Mouse (Mus musculus): ENCODE measurements at regions not wholly inside any gene's neighbourhood (a gene's known extent, or its start where the extent isn't known, plus 50 kb on each side); places are given as distances from the start of the nearest gene placed in this dataset.
"Not testable (repeated sequence)": the region's sequence is repeated elsewhere in the genome, so short reads cannot be mapped to it uniquely, and the experiment has no call there.

DNA sequence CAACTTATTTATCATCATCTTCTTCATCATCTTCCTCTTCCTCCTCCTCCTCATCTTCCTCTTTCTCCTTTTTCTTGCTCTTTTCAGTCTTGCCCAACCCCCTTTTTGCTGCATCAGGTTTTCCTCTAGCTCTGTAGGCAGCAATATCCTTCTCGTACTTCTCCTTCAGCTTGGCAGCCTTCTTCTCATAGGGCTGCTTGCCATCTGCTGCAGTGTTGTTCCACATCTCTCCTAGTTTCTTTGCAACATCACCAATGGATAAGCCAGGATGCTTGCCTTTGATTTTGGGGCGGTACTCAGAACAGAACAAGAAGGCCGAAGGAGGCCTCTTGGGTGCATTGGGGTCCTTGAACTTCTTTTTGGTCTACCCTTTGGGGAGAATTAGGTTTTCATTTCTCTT lies 98.7 kb upstream of the Lin7c start:
- not testable (repeated sequence) for H3K4me1 ChIP-seq (ENCODE audit: control insufficient read depth, insufficient read depth, low read length); H3K27me3 ChIP-seq (ENCODE audit: control insufficient read depth, insufficient read depth, low read depth, low read length); H3K36me3 ChIP-seq (ENCODE audit: control insufficient read depth, insufficient read depth, low read length); ATAC-seq; H3K27ac ChIP-seq (ENCODE audit: low read length); H3K9me3 ChIP-seq (replicated peaks; ENCODE audit: control insufficient read depth, low read length, poor library complexity, severe bottlenecking); H3K9ac ChIP-seq (ENCODE audit: low read depth, low read length); H3K4me3 ChIP-seq (ENCODE audit: low read depth, low read length); H3K4me2 ChIP-seq (ENCODE audit: low read length)
- WGBS = 95% methylated on average over 3 of the region's 3 CpGs

DNA sequence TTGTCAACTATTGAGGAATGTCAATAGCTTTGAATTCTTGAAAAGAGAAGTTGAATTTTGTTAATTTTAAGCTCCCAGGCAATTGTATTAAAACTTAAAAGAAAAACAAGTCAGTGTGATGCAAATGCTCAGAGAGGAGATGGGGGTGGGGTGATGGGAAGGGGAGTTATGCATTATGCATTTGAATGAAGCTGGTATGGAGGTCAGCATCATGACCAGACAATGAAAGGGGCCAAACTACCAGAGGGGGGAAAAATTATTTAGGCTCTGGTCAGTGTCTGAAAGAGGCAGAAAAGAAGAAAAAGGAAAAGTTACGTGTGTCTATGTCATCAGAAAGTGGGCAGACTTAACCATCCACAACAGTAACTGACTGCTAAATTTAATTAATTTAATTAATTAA lies 73.7 kb upstream of the Lin7c start:
- Histone ChIP-seq H3K9ac (ENCODE audit: low read depth, low read length) (no peak overlapping the region), H3K4me3 (ENCODE audit: low read depth, low read length) (no peak overlapping the region), H3K27ac (ENCODE audit: low read length) (no peak overlapping the region), H3K4me1 (ENCODE audit: control insufficient read depth, insufficient read depth, low read length) (no peaks in the 10 kb centered on the region), H3K27me3 (ENCODE audit: control insufficient read depth, insufficient read depth, low read depth, low read length) (no peaks in the 10 kb centered on the region), H3K9me3 (replicated peaks; ENCODE audit: control insufficient read depth, low read length, poor library complexity, severe bottlenecking) (no peaks in the 10 kb centered on the region), H3K36me3 (ENCODE audit: control insufficient read depth, insufficient read depth, low read length) (no peaks in the 10 kb centered on the region), H3K4me2 (ENCODE audit: low read length) (no peak overlapping the region)
- 82% methylated on average over 1 of the region's 1 CpGs for WGBS
- ATAC-seq = no peak

GRCm38 (mm10) chr2:109820357-109820756 lies 70.3 kb upstream of the Lin7c start:
- H3K9ac ChIP-seq (ENCODE audit: low read depth, low read length) = no peak overlapping the region
- H3K9me3 ChIP-seq (replicated peaks; ENCODE audit: control insufficient read depth, low read length, poor library complexity, severe bottlenecking) = no peaks in the 10 kb centered on the region
- 88% methylated on average over 6 of the region's 6 CpGs for WGBS
- H3K36me3 ChIP-seq (ENCODE audit: control insufficient read depth, insufficient read depth, low read length) = no peaks in the 10 kb centered on the region
- no peaks in the 10 kb centered on the region for H3K27me3 ChIP-seq (ENCODE audit: control insufficient read depth, insufficient read depth, low read depth, low read length)
- H3K4me3 ChIP-seq (ENCODE audit: low read depth, low read length) = no peak overlapping the region
- H3K4me1 ChIP-seq (ENCODE audit: control insufficient read depth, insufficient read depth, low read length) = no peaks in the 10 kb centered on the region
- ATAC-seq = no peak
- H3K27ac ChIP-seq (ENCODE audit: low read length) = no peak overlapping the region
- no peak overlapping the region for H3K4me2 ChIP-seq (ENCODE audit: low read length)

DNA sequence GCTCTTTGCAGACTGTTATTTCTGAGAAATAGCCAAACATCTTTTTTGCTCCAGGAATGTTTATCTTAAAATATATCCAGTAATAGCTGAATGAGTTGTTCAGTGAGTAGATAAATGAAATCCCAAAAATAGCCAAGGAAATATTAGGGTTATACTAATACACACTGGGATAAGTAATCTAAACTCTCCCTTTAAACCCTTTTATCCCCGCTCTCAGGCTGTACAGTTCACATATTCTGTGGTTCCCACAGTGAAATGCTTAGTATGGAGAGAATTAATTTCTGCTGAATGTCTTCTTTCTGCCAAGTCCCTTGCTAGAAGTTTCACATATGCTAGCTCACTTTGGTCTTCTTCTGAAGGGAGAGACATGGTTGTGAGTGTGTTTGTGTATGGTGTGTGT lies 69.8 kb upstream of the Lin7c start:
- Histone ChIP-seq H3K27me3 (ENCODE audit: control insufficient read depth, insufficient read depth, low read depth, low read length) (no peaks in the 10 kb centered on the region), H3K9me3 (replicated peaks; ENCODE audit: control insufficient read depth, low read length, poor library complexity, severe bottlenecking) (no peaks in the 10 kb centered on the region), H3K36me3 (ENCODE audit: control insufficient read depth, insufficient read depth, low read length) (no peaks in the 10 kb centered on the region), H3K4me3 (ENCODE audit: low read depth, low read length) (no peak overlapping the region), H3K4me2 (ENCODE audit: low read length) (no peak overlapping the region), H3K4me1 (ENCODE audit: control insufficient read depth, insufficient read depth, low read length) (no peaks in the 10 kb centered on the region), H3K27ac (ENCODE audit: low read length) (no peak overlapping the region), H3K9ac (ENCODE audit: low read depth, low read length) (no peak overlapping the region)
- WGBS = 68% methylated on average over 1 of the region's 1 CpGs
- ATAC-seq = no peak

- no peak overlapping the region for H3K27ac ChIP-seq (ENCODE audit: low read length)
- peak; percentile 76 for ATAC-seq
- no peaks in the 10 kb centered on the region for H3K9me3 ChIP-seq (replicated peaks; ENCODE audit: control insufficient read depth, low read length, poor library complexity, severe bottlenecking)
- no peaks in the 10 kb centered on the region for H3K36me3 ChIP-seq (ENCODE audit: control insufficient read depth, insufficient read depth, low read length)
- no peak overlapping the region for H3K4me2 ChIP-seq (ENCODE audit: low read length)
- H3K4me1 ChIP-seq (ENCODE audit: control insufficient read depth, insufficient read depth, low read length) = no peaks in the 10 kb centered on the region
- no peak overlapping the region for H3K9ac ChIP-seq (ENCODE audit: low read depth, low read length)
- H3K4me3 ChIP-seq (ENCODE audit: low read depth, low read length) = no peak overlapping the region
- 76% methylated on average over 4 of the region's 4 CpGs for WGBS
- H3K27me3 ChIP-seq (ENCODE audit: control insufficient read depth, insufficient read depth, low read depth, low read length) = no peaks in the 10 kb centered on the region
Measured at GRCm38 (mm10) chr2:109822993-109823830, 67.4 kb upstream of the Lin7c start.

- no peaks in the 10 kb centered on the region for H3K27me3 ChIP-seq (ENCODE audit: control insufficient read depth, insufficient read depth, low read depth, low read length)
- H3K4me1 ChIP-seq (ENCODE audit: control insufficient read depth, insufficient read depth, low read length) = no peaks in the 10 kb centered on the region
- WGBS = 84% methylated on average over 2 of the region's 2 CpGs
- no peaks in the 10 kb centered on the region for H3K9me3 ChIP-seq (replicated peaks; ENCODE audit: control insufficient read depth, low read length, poor library complexity, severe bottlenecking)
- H3K4me2 ChIP-seq (ENCODE audit: low read length) = no peak overlapping the region
- no peaks in the 10 kb centered on the region for H3K36me3 ChIP-seq (ENCODE audit: control insufficient read depth, insufficient read depth, low read length)
- H3K9ac ChIP-seq (ENCODE audit: low read depth, low read length) = no peak overlapping the region
- H3K27ac ChIP-seq (ENCODE audit: low read length) = no peak overlapping the region
- H3K4me3 ChIP-seq (ENCODE audit: low read depth, low read length) = no peak overlapping the region
- ATAC-seq = no peak
Measured at GRCm38 (mm10) chr2:109840258-109840657, 50.4 kb upstream of the Lin7c start.

All from midbrain, embryonic 16.5 days (tissue).